Mouse (Mus musculus) kidney, adult 2 months (tissue): ENCODE measurements around the gene Prkcg.

Experiments
- CTCF ChIP-seq: fragments of 200-500 bp; conservative IDR thresholded peaks from 2 replicates; pipeline ENCODE4 v1.5.1; 2011; ENCODE audit warnings: low read depth, mild to moderate bottlenecking, control low read depth, low read length, moderate library complexity, mixed read lengths; ENCODE audit not compliant: insufficient read depth, insufficient read length
- POLR2A ChIP-seq: fragments of 200-500 bp; IDR thresholded peaks from one replicate; pipeline ENCODE4 v1.6.1; 2011; ENCODE audit warnings: low read depth, low read length, control low read depth

GRCm38 (mm10) chr7:3292791-3293190 is 3.8 kb downstream of the Prkcg start:
- TF ChIP-seq POLR2A = no peak
- no peak; the same call in 1 of the 2 replicates for TF ChIP-seq CTCF
